Mouse (Mus musculus) telencephalon, adult 2 months (tissue): ENCODE measurements around the gene Hdac4.
A peak's percentile ranks its signal among the peaks of the same experiment; 100 is the strongest.

Source experiments
- DNase-seq: peaks from one replicate; pipeline ENCODE4 v3.0.0-alpha.2; 2011; ENCODE audit warnings: low read depth, low spot score

Hdac4 gene

GRCm38 (mm10) chr1:92061198-92062073, 134.1 kb downstream of the Hdac4 start:
- DNase-seq: no peak

- no peak for DNase-seq
Observed at GRCm38 (mm10) chr1:92060532-92061064, 134.9 kb downstream of the Hdac4 start.

- no peak for DNase-seq
Observed at GRCm38 (mm10) chr1:92059571-92059970, 135.9 kb downstream of the Hdac4 start.

- no peak for DNase-seq
Observed at GRCm38 (mm10) chr1:92058731-92059425, 136.6 kb downstream of the Hdac4 start.

- peak; percentile 42 for DNase-seq
Observed at GRCm38 (mm10) chr1:92057068-92057467, 138.4 kb downstream of the Hdac4 start.

GRCm38 (mm10) chr1:92055149-92055548, 140.3 kb downstream of the Hdac4 start:
- DNase-seq: no peak

GRCm38 (mm10) chr1:92052190-92052589, 143.3 kb downstream of the Hdac4 start:
- DNase-seq: no peak

- DNase-seq: no peak
Observed at GRCm38 (mm10) chr1:92051489-92052062, 143.9 kb downstream of the Hdac4 start.

GRCm38 (mm10) chr1:92050992-92051391, 144.5 kb downstream of the Hdac4 start:
- DNase-seq: no peak

GRCm38 (mm10) chr1:92050566-92050965, 144.9 kb downstream of the Hdac4 start:
- no peak for DNase-seq

GRCm38 (mm10) chr1:92048415-92049354, 146.8 kb downstream of the Hdac4 start:
- no peak for DNase-seq

GRCm38 (mm10) chr1:92045671-92046070, 149.8 kb downstream of the Hdac4 start:
- DNase-seq: no peak

GRCm38 (mm10) chr1:92044868-92045267, 150.6 kb downstream of the Hdac4 start:
- no peak for DNase-seq

GRCm38 (mm10) chr1:92043989-92044388, 151.5 kb downstream of the Hdac4 start:
- DNase-seq: peak; percentile 39

GRCm38 (mm10) chr1:92042126-92042525, 153.4 kb downstream of the Hdac4 start:
- DNase-seq: no peak

GRCm38 (mm10) chr1:92041290-92041689, 154.2 kb downstream of the Hdac4 start:
- no peak for DNase-seq

- peak; percentile 60 for DNase-seq
Observed at GRCm38 (mm10) chr1:92038714-92039113, 156.8 kb downstream of the Hdac4 start.

GRCm38 (mm10) chr1:92037039-92037438, 158.5 kb downstream of the Hdac4 start:
- no peak for DNase-seq

GRCm38 (mm10) chr1:92035770-92036169, 159.7 kb downstream of the Hdac4 start:
- DNase-seq: no peak

GRCm38 (mm10) chr1:92034247-92034646, 161.3 kb downstream of the Hdac4 start:
- no peak for DNase-seq

GRCm38 (mm10) chr1:92033463-92033862, 162.0 kb downstream of the Hdac4 start:
- DNase-seq: no peak
